Mouse (Mus musculus): Measurements from ENCODE around the gene Ctrc. TPM values are rescaled to one million over a fixed set of nuclear protein-coding genes. Genes with fewer than 3 reads are reported as not detected.
A peak's percentile ranks its signal among the peaks of the same experiment; 100 is the strongest.

The Ctrc gene
- total RNA-seq (2015; ENCODE audit: low replicate concordance) (not detected in 2 replicates), total RNA-seq (2017; ENCODE audit: low replicate concordance) (not detected in 2 replicates)

- peak; percentile 53; the same call in 1 of the 2 replicates for ATAC-seq (replicated peaks; ENCODE audit: low FRiP score, poor library complexity, severe bottlenecking)
These were observed at the start of gene Ctrc for GRCm38 (mm10) chr4:141845999-141846398. Gene Ctrc (minus strand): TSS chr4:141846359.

- no peak for ATAC-seq (replicated peaks; ENCODE audit: low FRiP score, poor library complexity, severe bottlenecking)
These were observed 49.6 kb upstream of the Ctrc start for GRCm38 (mm10) chr4:141895772-141896171.

GRCm38 (mm10) chr4:141893157-141893784 is 47.1 kb upstream of the Ctrc start:
- no peak for ATAC-seq (replicated peaks; ENCODE audit: low FRiP score, poor library complexity, severe bottlenecking)

- no peak for ATAC-seq (replicated peaks; ENCODE audit: low FRiP score, poor library complexity, severe bottlenecking)
These were observed 40.3 kb upstream of the Ctrc start for GRCm38 (mm10) chr4:141886385-141886968.

GRCm38 (mm10) chr4:141885451-141885850 is 39.3 kb upstream of the Ctrc start:
- no peak for ATAC-seq (replicated peaks; ENCODE audit: low FRiP score, poor library complexity, severe bottlenecking)

GRCm38 (mm10) chr4:141882858-141883257 is 36.7 kb upstream of the Ctrc start:
- ATAC-seq (replicated peaks; ENCODE audit: low FRiP score, poor library complexity, severe bottlenecking), result no peak

GRCm38 (mm10) chr4:141881950-141882349 is 35.8 kb upstream of the Ctrc start:
- ATAC-seq (replicated peaks; ENCODE audit: low FRiP score, poor library complexity, severe bottlenecking), result no peak

- no peak for ATAC-seq (replicated peaks; ENCODE audit: low FRiP score, poor library complexity, severe bottlenecking)
These were observed 35.2 kb upstream of the Ctrc start for GRCm38 (mm10) chr4:141881289-141881914.

- ATAC-seq (replicated peaks; ENCODE audit: low FRiP score, poor library complexity, severe bottlenecking), result no peak
These were observed 33.7 kb upstream of the Ctrc start for GRCm38 (mm10) chr4:141879875-141880274.

- no peak for ATAC-seq (replicated peaks; ENCODE audit: low FRiP score, poor library complexity, severe bottlenecking)
These were observed 32.9 kb upstream of the Ctrc start for GRCm38 (mm10) chr4:141879074-141879473.

- ATAC-seq (replicated peaks; ENCODE audit: low FRiP score, poor library complexity, severe bottlenecking), result no peak
These were observed 32.5 kb upstream of the Ctrc start for GRCm38 (mm10) chr4:141878621-141879020.

GRCm38 (mm10) chr4:141875481-141876108 is 29.4 kb upstream of the Ctrc start:
- ATAC-seq (replicated peaks; ENCODE audit: low FRiP score, poor library complexity, severe bottlenecking), result no peak

GRCm38 (mm10) chr4:141874601-141875460 is 28.7 kb upstream of the Ctrc start, which contains the start of gene Efhd2:
Gene Efhd2 (minus strand): TSS chr4:141874920.
- peak; percentile 81 for ATAC-seq (replicated peaks; ENCODE audit: low FRiP score, poor library complexity, severe bottlenecking)

- ATAC-seq (replicated peaks; ENCODE audit: low FRiP score, poor library complexity, severe bottlenecking), result no peak
These were observed 28.0 kb upstream of the Ctrc start for GRCm38 (mm10) chr4:141874111-141874600.

- no peak for ATAC-seq (replicated peaks; ENCODE audit: low FRiP score, poor library complexity, severe bottlenecking)
These were observed 26.8 kb upstream of the Ctrc start for GRCm38 (mm10) chr4:141872977-141873376.

GRCm38 (mm10) chr4:141871909-141872308 is 25.8 kb upstream of the Ctrc start:
- no peak for ATAC-seq (replicated peaks; ENCODE audit: low FRiP score, poor library complexity, severe bottlenecking)

- ATAC-seq (replicated peaks; ENCODE audit: low FRiP score, poor library complexity, severe bottlenecking), result no peak
These were observed 25.2 kb upstream of the Ctrc start for GRCm38 (mm10) chr4:141871333-141871725.

- ATAC-seq (replicated peaks; ENCODE audit: low FRiP score, poor library complexity, severe bottlenecking), result no peak
These were observed 24.6 kb upstream of the Ctrc start for GRCm38 (mm10) chr4:141870666-141871332.
